Mouse (Mus musculus) liver, embryonic 14.5 days (tissue): ENCODE measurements at regions not wholly inside any gene's neighbourhood (a gene's known extent, or its start where the extent isn't known, plus 50 kb on each side); places are given as distances from the start of the nearest gene placed in this dataset.
"Not testable (repeated sequence)": the region's sequence is repeated elsewhere in the genome, so short reads cannot be mapped to it uniquely, and the experiment has no call there.

Experiments
- ATAC-seq: fragments of 200-750 bp; cut with Nextera tagmentation; 2 replicates; pipeline ENCODE4 v1.8.0; 2017; ENCODE audit warnings: moderate number of reproducible peaks, mild to moderate bottlenecking, moderate library complexity; ENCODE audit not compliant: insufficient read depth
- DNase-seq, 3 experiments: peaks; one replicate each; pipeline ENCODE4 v3.0.0-alpha.2; 2012 to 2013; ENCODE audit warnings: low read depth in 3 of 3, low spot score in 3 of 3
- H3K27ac ChIP-seq: fragments of 300-500 bp; sonication (generic); 2 replicates; pipeline ENCODE4 v1.5.1; 2014; ENCODE audit warnings: moderate library complexity, mild to moderate bottlenecking, control low read depth, inconsistent platforms
- H3K27me3 ChIP-seq: fragments of 300-500 bp; sonication (generic); 2 replicates; pipeline ENCODE4 v1.6.1; 2014; ENCODE audit warnings: mild to moderate bottlenecking, low read length, moderate library complexity; ENCODE audit not compliant: control insufficient read depth, insufficient read depth
- H3K36me3 ChIP-seq: fragments of 300-500 bp; sonication (generic); replicated peaks from 2 replicates; pipeline ENCODE4 v1.6.1; 2014; ENCODE audit warnings: low read depth; ENCODE audit not compliant: control insufficient read depth, insufficient read depth
- H3K4me1 ChIP-seq, 2 experiments: fragments of 200-500 bp in 1 of 2; fragments of 300-500 bp in 1 of 2; sonication (generic) in 1 of 2; replicated peaks; 2 replicates each; pipeline ENCODE4 v1.6.1; 2012 to 2014; ENCODE audit warnings: antibody characterized with exemption in 1 of 2, inconsistent platforms in 1 of 2, low read length in 1 of 2; ENCODE audit not compliant: control insufficient read depth in 2 of 2, insufficient read depth in 2 of 2
- H3K4me2 ChIP-seq: fragments of 300-500 bp; sonication (generic); 2 replicates; pipeline ENCODE4 v1.6.1; 2014; ENCODE audit warnings: low read depth, mild to moderate bottlenecking, control low read depth, moderate library complexity
- H3K4me3 ChIP-seq, 2 experiments: fragments of 200-500 bp in 1 of 2; fragments of 300-500 bp in 1 of 2; sonication (generic) in 1 of 2; 2 replicates each; pipeline ENCODE4 v1.5.1; 2012 to 2014; ENCODE audit warnings: low read depth in 2 of 2, low read length in 2 of 2, mild to moderate bottlenecking in 2 of 2, control low read depth in 1 of 2, inconsistent platforms in 1 of 2, moderate library complexity in 1 of 2; ENCODE audit not compliant: insufficient read depth in 1 of 2
- H3K9ac ChIP-seq: fragments of 300-500 bp; sonication (generic); replicated peaks from 2 replicates; pipeline ENCODE4 v1.6.1; 2014; ENCODE audit warnings: mild to moderate bottlenecking, control low read depth, moderate library complexity
- H3K9me3 ChIP-seq: fragments of 300-500 bp; sonication (generic); 2 replicates; pipeline ENCODE4 v1.6.1; 2016; ENCODE audit warnings: low read length, mixed read lengths; ENCODE audit not compliant: control insufficient read depth
- CTCF ChIP-seq: IDR thresholded peaks from 2 replicates; pipeline ENCODE4 v1.5.1; 2016; ENCODE audit warnings: antibody characterized with exemption, low read depth, control low read depth
- EP300 ChIP-seq: IDR thresholded peaks from 2 replicates; pipeline ENCODE4 v1.6.1; 2016; ENCODE audit warnings: antibody characterized with exemption, low read depth
- WGBS: fragments of 180-500 bp; shearing (Covaris S2); extraction: QIAGEN DNeasy Blood & Tissue Kit; methylation state at CpG from one replicate; pipeline ENCODE4 v1.1.7; 2014; ENCODE audit not compliant: insufficient replicate concordance; 5-methylcytosine and 5-hydroxymethylcytosine counted together

- TF ChIP-seq EP300 (no peak), CTCF (no peak)
- no peak overlapping the region for H3K4me3 ChIP-seq
- H3K4me2 ChIP-seq: no peak overlapping the region
- no peak overlapping the region for H3K27ac ChIP-seq
- H3K27me3 ChIP-seq: no peaks in the 10 kb centered on the region
- no peak overlapping the region for H3K9ac ChIP-seq
- no peaks in the 10 kb centered on the region for H3K4me1 ChIP-seq
- H3K9me3 ChIP-seq: no peaks in the 10 kb centered on the region
- DNase-seq: no peak
- WGBS: 47% methylated on average over 5 of the region's 5 CpGs
- no peak for ATAC-seq
- no peaks in the 10 kb centered on the region for H3K36me3 ChIP-seq
These were observed 839.4 kb downstream of the Diaph3 start for GRCm38 (mm10) chr14:86301666-86302065.

- no peaks in the 10 kb centered on the region for H3K4me1 ChIP-seq
- H3K9me3 ChIP-seq: no peaks in the 10 kb centered on the region
- 51% methylated on average over 1 of the region's 1 CpGs for WGBS
- no peak overlapping the region for H3K4me2 ChIP-seq
- ATAC-seq (no peak), DNase-seq (no peak)
- no peak overlapping the region for H3K4me3 ChIP-seq
- no peak overlapping the region for H3K9ac ChIP-seq
- H3K36me3 ChIP-seq: no peaks in the 10 kb centered on the region
- H3K27me3 ChIP-seq: no peaks in the 10 kb centered on the region
- TF ChIP-seq EP300 (no peak), CTCF (no peak)
- H3K27ac ChIP-seq: no peak overlapping the region
These were observed 840.2 kb downstream of the Diaph3 start for GRCm38 (mm10) chr14:86300811-86301210.

GRCm38 (mm10) chr14:86297991-86298390 is 843.0 kb downstream of the Diaph3 start:
- H3K36me3 ChIP-seq: no peaks in the 10 kb centered on the region
- no peak for DNase-seq
- ATAC-seq: no peak
- H3K9ac ChIP-seq: no peak overlapping the region
- no peaks in the 10 kb centered on the region for H3K4me1 ChIP-seq
- no peaks in the 10 kb centered on the region for H3K27me3 ChIP-seq
- no peaks in the 10 kb centered on the region for H3K9me3 ChIP-seq
- no peak overlapping the region for H3K27ac ChIP-seq
- TF ChIP-seq CTCF (no peak), EP300 (no peak)
- 46% methylated on average over 2 of the region's 2 CpGs for WGBS
- H3K4me3 ChIP-seq: no peak overlapping the region
- no peak overlapping the region for H3K4me2 ChIP-seq

GRCm38 (mm10) chr14:86294606-86295005 is 846.4 kb downstream of the Diaph3 start:
- not testable (repeated sequence) for DNase-seq, H3K9me3 ChIP-seq, H3K36me3 ChIP-seq, ATAC-seq, H3K4me3 ChIP-seq, H3K4me1 ChIP-seq, H3K9ac ChIP-seq, H3K4me2 ChIP-seq, H3K27ac ChIP-seq, H3K27me3 ChIP-seq
- WGBS: 51% methylated on average over 5 of the region's 5 CpGs

GRCm38 (mm10) chr14:86293804-86294203 is 847.2 kb downstream of the Diaph3 start:
- 39% methylated on average over 1 of the region's 1 CpGs for WGBS
- no peaks in the 10 kb centered on the region for H3K4me1 ChIP-seq
- H3K27me3 ChIP-seq: no peaks in the 10 kb centered on the region
- no peaks in the 10 kb centered on the region for H3K9me3 ChIP-seq
- H3K4me3 ChIP-seq: no peak overlapping the region
- H3K9ac ChIP-seq: no peak overlapping the region
- no peak overlapping the region for H3K27ac ChIP-seq
- TF ChIP-seq EP300 (no peak), CTCF (no peak)
- ATAC-seq (no peak), DNase-seq (no peak)
- H3K4me2 ChIP-seq: no peak overlapping the region
- H3K36me3 ChIP-seq: no peaks in the 10 kb centered on the region

GRCm38 (mm10) chr14:86293371-86293770 is 847.7 kb downstream of the Diaph3 start:
- no peak for ATAC-seq
- no peaks in the 10 kb centered on the region for H3K27me3 ChIP-seq
- DNase-seq: no peak
- no peaks in the 10 kb centered on the region for H3K36me3 ChIP-seq
- H3K4me2 ChIP-seq: no peak overlapping the region
- no peak overlapping the region for H3K9ac ChIP-seq
- H3K9me3 ChIP-seq: no peaks in the 10 kb centered on the region
- TF ChIP-seq EP300 (no peak), CTCF (no peak)
- H3K4me1 ChIP-seq: no peaks in the 10 kb centered on the region
- H3K4me3 ChIP-seq: no peak overlapping the region
- WGBS: 42% methylated on average over 3 of the region's 3 CpGs
- no peak overlapping the region for H3K27ac ChIP-seq
